Mouse (Mus musculus): Measurements from ENCODE around the gene Smc6.

Gene Smc6

DNA sequence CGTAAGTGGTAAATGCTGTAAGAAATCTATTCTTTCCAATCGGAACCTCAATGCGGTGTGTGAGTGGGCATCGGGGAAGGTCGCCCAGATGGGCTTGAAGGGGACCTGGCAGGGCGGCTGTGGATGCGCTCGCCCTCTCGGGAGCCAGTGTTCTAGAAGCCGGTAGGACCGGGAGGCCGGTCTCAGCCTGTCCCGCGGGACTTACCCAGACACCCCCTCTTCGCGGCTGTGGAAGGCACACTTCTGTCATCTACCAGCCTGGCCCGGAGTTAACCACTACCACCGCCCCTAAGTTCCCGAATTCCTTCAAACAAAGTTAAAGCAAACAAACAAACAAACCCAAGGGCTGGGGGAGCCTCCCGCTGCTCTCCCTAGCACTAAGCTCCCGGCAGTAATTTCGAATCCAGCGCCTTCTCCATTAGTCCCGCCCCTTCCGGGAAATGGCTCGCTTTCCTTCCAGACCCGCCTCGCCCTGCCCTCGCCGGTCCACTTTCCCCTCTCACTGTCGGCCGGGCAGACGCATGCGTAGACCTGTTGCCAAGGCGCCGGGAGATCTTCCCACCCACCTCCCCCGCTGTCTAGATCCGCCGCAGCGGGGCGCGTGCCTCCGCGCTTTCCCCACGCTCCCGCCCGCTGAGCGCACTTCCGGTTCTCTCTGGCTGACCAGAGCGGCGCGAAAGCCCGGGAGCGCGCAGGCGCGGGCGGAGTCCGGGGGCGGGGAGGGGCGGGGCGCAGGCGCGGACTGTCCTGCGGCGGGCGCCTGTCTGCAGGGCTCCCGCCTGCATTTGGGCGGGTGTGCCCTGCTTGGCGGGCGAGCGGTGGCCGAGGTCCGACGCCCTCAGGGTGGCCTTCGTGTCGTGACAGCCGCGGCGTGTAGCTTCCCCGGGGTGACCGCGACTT lies at the start of gene Smc6, which contains the start of gene Gen1:
Smc6 (plus strand) TSS at position 505 of the 900 bp plus-strand sequence.
Gen1 (minus strand) TSS at position 420 of the 900 bp plus-strand sequence.
- peak; percentile 92 for DNase-seq (ENCODE audit: low spot score)

DNA sequence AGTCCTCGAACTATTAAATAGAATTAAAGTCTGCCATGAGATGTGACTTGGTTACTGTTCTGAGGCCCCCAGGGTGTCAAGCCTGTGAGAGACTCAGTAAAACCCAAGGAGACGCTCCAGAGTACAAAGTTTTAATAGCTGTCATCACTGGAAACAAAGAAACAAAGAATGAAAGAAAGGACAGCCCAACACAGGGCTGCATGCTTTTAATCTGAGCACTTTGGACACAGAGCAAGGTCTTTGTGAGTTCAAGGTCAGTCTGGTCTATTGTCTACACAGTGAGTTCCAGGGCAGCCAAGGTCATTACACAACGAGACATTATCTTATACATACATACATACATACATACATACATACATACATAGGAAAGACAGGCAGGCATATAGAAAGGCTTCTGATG lies 49.2 kb upstream of the Smc6 start:
- DNase-seq (ENCODE audit: low spot score) = no peak

DNA sequence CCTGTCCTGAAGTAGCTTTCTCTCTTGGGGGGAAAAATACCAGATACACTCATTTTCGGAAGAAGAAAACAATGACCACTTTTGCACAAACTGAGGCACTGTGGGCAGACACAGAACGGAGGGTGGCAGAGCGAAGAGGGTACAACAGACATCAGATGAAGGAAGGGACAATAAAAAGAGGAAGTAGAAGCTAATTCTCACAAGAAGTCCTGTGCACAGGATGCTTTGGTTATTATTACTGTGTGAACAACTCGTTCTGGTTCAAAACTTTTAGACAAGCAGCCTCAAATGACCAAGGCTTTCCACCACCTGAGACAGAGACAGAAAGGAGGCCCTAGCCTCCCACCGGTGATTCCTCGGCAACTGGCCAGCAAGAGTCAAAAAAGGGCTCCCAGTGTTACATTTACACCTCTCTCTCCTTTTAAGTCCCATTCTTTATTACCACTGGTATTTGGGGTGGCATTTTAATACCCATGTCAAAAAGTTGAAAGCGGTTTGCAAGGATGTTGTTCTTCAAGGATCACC lies 47.9 kb upstream of the Smc6 start:
- DNase-seq (ENCODE audit: low spot score) = no peak

DNA sequence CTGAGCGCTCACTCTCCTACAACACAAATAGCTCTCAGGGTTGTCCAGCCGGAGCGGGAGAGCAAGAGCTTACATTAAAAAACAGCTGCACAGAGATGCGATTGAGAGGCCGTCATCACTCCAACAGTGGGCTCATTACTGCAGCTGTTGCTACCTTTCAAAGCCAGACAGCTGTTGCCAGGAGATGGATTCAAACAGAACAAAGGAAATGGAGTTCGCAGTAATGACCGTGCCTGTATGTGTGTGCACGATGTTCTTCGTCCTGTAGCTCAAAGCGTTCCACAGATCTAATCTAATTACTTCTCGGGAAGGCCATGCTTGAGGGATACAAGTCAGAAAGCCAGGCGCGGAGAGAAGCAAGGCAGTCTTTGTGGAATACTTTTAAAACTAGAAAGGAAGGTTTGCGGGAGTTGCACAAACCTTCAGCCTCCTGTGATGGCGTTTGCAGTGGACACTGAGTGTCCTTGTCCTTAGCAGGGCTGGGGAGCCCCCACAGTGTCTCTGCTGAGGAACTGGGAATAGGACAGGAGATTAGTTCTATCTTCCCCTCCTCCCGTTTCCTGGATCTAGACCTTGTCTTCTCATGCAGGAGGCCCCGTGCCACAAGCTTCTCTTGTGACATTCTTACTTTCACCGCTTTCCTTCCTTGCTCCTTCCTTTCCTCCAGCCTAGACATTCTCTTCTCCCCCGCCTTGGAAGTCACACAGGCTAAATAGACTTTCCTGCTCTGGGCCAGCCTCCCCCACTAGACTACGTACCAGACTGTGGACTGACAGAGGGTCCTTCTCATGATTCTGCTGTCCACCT lies 44.0 kb upstream of the Smc6 start:
- no peak for DNase-seq (ENCODE audit: low spot score)

DNA sequence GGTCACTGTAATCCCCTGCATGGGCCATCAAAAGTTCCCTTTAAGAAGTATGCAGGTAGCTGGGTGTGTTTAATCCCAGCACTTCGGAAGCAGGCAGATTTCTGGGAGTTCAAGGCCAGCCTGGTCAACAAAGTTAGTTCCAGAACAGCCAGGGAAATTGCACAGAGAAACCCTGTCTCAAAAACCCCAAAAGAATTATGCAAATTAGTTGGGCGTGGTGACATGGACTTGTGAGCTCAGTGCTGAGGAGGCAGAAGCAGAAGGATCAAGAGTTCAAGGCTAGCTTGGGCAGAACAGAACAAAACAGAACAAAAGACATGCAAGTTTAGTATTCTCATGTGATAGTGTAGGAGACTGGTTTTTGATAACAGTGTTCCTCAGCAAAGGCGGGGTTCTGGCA lies 43.1 kb upstream of the Smc6 start:
- DNase-seq (ENCODE audit: low spot score) = no peak

DNA sequence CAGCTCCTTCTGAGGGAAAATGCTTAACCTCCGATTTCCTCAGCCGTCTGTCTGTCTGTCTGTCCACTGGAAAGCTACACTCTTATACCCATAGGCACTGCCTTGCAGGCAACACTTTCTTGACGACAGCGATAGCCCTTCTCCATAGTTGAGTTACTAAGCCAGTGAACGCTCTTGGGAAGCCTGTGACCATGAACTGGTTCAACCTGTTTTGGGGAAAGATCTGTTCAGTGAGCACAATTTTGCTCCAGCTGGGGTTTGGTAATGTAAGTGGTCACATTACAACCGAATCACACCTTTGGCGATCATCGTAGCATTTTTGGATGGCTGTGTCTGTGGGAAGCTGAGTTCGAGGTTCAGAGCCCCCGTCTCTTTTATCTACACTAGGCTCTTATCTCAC lies 42.6 kb upstream of the Smc6 start:
- no peak for DNase-seq (ENCODE audit: low spot score)

DNA sequence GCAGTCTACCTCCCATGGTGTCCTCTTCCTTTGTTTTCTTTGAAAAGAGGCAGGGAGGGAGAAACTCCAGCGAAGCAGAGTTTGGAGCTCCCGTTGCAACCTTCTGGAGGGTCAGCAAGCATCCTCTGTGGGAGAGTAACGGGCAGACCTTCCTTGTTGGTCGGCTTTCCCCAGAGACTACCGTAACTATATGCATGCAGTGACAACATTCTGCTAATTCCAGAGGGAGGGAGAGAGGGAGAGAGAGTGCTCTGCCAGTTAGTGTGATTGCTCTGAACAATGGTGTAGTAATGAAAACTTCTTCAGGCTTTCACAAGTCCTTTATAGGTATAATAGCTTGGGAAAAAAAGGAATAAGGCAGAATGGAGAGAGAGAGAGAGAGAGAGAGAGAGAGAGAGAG lies 41.0 kb upstream of the Smc6 start:
- DNase-seq (ENCODE audit: low spot score) = no peak

DNA sequence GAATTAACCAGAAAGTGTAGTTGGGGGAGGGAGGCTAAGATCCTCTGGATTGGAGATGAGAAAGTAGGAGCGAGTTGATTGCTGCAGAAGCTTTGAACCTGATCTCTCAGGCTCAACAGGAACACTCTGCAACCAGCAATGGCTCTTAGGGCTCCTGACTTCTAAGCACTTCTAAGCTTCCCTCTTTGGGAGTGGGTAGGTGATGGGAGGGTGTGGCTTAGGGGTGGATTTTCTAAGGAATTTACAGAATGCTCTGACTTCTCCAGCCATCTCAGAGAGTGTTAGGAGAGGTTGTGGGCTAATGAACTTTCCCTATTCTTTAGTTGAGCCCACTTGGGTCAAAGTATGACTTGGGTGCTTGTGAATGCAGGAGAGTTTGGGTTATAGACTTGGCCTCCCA lies 39.6 kb upstream of the Smc6 start:
- no peak for DNase-seq (ENCODE audit: low spot score)

DNA sequence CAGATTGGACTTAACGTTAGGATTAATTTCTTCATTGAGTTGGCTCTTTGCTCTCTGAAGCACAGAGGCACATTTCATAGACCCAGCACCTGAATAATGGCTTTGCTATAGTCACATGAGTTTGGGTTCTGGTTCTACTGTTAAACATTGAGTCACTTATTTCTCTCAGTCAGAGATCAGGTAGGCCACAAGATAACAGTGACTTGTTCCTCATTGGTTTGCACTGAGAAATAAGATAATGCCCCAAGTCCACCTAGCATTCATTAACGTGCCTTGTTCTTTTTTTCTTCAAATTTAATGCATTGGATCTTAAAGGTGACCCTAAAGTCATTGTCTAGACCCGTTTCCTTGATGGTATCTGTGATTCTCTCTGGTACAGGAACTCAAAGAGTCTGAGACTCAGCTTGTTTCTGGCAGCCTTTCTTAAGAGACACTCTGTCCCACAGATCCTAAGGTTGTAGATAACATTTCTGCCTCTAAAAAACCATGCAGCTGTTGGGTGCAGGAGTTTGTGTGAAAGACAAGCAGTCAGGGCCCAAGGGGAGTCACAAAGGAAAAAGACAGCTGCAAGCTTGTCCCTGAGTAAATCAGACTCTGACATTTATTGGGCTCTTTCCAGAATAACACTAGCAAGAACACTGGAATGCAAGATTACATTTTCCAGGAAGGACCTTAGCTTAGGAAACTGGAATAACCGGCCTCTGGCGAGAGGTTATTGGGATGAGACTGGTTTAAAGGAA lies 39.0 kb upstream of the Smc6 start:
- DNase-seq (ENCODE audit: low spot score) = no peak

DNA sequence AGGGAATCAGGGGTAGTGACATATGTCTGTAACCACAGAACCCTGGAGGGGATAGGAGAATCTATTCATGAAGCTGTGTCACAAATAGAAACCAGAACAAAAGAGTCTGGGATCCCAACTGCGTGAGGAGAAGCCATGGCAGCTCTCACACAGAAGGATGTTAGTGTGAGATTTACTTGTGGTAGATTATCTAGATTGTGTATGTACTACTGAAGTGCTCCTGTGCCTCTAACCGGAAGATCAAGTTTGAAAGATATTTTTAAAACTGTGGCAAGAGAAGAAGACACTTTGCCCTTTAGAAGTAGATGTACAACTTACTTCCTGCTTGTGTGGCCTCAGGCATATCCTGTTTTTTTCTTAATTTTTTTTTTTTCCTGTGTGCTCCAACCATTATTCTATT lies 35.4 kb upstream of the Smc6 start:
- no peak for DNase-seq (ENCODE audit: low spot score)

DNA sequence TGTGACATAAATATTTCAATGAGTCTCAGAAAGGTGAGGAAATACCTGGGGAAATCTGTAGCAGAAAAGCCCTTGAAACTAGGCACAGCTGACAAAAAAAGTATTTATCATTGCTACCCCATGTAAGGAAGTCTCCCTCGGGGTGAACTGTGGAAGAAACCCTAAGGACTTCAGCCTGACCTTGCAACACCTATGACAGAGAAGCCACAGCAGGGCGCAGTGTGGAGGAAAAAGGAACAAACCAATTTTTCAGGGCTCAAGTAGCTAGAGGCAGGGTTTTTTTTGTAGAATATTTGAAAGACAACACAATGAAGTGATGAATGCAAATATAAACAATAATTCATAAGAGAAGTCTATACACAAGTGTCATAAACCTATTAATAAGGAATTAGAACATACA lies 29.7 kb upstream of the Smc6 start:
- DNase-seq (ENCODE audit: low spot score) = no peak

DNA sequence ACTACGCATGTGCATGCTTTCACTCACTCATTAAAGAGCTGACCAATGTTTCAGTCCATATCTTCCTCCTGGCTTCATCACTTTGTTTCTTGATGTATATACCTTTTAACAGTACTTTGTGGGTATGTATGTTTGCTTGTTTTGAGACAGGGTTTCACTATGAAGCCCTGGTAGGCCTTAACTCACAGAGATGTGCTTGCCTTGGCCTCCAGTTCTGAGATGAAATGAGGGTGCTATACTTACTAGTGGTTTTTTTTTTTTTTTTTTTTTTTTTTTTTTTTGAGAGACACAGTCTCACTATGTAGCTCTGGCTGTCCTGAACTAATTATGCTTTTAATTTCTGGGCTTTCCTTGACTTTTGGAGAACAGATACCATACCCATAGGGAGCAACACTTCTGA lies 18.2 kb upstream of the Smc6 start:
- DNase-seq (ENCODE audit: low spot score) = no peak

DNA sequence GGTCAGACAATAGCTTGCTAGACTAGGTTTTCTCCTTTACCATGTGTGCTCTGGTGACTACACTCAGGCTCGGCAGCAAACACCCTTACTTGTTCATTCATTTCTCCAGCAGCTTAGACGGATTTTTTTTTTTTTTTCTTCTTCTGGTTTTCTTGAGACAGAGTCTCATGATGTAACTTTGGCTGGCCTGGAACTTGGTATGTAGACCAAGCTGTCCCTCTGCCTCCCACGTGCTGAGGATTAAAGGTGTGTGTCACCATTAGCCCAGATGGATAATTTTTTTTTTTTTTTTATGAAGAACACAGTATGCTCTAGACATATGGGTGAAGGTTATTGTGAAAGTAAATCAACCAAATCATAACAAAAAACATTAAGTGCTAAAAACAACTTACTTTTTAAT lies 15.4 kb upstream of the Smc6 start:
- DNase-seq (ENCODE audit: low spot score) = no peak

DNA sequence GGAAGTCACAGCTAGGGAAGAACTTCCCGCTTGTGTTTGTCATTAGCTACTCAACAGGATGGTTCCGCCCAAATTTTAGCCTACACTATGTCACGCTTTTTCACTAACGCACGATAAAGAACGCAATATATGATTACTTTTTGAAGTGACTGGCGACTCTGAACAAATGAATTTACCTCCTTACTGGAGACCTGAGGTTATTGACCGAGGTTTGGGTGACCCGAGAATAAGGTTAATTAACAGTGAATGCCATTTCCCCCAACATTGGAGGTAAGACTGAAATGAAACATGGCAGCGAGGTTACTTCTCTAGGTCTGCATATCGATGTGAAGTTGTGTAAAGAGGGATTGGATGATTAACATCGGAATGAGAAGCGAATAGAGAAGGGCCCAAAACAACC lies 791 bp upstream of the Smc6 start:
- DNase-seq (ENCODE audit: low spot score) = no peak

DNA sequence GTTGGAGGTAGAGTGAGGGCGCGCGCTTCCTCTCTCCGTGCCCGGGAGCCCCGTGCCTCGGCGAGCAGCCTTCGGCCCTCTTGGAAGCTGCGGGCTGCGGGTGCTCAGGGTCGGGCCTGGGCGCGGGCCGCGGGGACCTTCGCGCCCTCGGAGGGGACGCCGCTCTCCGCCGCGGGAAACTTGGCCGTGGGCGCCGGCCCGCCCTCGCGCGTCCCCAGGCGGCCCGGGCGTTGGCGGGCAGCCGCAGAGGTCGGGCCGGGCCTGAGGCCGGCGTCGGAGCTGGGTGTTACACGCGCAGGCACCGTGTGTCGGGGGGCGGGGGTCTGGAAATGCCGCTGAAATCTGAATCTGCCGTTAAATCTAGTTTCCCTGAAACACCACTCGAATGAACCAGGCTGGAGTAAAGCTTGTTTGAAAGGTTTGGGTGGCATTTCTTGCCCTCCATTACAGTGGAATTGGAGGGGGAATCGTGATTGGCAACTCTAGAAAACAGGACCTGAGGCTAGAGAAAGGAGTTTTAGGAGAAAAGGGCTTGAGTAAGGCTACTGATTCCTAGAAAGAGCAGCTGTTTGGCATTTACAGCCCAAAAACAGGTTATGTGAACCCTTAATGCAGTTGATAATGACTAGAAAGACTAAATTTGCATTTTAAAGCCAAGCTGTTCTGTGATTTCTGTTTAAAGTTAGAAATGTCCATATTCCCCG lies 748 bp downstream of the Smc6 start:
- peak; percentile 35 for DNase-seq (ENCODE audit: low spot score)

DNA sequence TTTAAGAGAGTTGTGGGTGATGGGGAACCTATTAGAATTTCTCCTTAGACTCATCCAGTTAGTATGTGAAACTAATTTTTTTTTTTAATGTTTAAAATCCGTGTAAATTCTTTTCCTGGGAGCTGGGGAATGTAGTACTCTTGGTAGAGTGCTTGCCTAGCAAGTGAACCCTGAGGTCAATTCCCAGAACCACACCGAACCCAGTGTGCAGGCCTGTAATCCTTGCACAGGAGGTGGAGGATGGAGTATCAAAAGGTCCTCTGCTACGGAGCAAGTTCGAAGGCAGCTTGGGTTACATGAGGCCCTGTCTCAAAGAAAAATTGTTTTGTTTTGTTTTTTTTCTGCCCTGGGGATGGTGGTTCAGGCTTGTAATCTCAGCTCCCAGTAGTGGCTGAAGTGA lies 1.3 kb downstream of the Smc6 start:
- no peak for DNase-seq (ENCODE audit: low spot score)

DNA sequence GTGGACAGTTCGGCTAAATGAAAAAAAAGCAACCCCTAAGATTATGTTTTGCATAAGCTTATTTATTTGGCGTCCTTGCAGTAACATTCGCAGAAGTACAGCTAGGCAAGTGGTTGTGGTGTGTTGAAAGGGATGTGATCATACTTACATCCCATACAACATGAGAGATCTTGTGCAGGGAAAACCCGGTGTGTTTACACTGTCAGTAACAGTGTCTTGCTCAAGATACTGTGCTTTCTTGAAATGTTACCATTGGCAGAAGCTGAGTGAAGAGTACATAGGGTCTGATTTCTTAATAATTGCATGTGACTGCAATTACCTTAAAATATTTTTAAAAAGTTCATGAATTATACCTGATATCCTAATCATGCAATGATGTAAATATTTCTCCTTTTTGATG lies 6.9 kb downstream of the Smc6 start:
- DNase-seq (ENCODE audit: low spot score) = no peak

DNA sequence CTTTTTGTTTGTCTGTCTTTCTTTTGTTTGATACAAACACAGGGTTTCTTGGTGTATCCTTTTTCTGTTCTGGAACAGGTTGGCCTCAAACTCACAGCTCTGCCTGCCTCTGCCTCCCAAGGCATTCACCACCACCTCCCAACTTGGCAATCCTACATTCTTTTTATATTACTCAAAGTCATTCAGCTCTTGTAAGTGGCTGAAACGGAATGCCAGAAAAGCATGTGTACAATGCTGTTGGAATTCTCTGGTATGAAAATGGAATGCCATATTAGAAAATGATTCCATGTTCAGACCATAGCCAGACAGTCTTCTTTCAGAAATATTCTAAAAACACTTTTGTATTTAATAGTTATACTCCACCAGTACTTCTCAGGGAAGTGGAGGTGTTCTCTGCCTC lies 7.5 kb downstream of the Smc6 start:
- no peak for DNase-seq (ENCODE audit: low spot score)

DNA sequence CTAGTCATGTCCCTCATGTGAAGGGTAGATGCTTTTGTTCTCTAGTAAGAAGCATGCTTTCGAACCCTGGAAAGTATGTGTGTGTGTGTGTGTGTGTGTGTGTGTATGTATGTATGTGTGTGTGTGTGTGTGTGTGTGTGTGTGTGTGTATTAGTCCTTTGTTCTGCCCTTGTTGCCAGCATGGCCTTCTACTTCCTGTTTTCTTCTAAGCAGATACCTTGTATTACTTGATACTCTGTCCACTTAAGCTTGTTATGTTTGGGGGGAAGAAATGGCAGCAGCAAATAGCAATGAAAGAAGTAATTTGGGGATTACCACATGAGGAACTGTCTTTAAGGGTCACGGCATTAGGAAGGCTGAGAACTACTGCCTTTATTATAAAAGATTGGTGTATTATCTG lies 10.9 kb downstream of the Smc6 start:
- DNase-seq (ENCODE audit: low spot score) = no peak

DNA sequence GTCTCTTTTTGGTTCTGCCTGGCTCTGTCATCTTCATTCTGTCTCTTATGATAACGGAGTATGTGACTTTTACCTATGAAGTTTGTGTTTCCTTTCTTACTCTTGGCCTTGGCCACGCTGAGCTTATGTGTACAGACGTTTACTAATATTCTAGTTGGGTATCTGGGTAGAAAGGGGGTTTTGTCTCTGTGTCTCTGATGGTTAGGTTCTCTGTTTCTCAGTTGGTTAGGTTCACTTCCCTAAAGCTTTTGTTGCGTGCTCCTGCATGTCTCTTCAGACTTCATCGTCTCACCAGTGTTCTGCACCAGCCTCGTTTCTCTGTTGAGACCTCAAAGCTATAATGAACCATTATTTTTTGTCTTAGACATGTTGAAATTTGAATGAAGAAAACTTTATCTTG lies 11.5 kb downstream of the Smc6 start:
- DNase-seq (ENCODE audit: low spot score) = no peak

DNA sequence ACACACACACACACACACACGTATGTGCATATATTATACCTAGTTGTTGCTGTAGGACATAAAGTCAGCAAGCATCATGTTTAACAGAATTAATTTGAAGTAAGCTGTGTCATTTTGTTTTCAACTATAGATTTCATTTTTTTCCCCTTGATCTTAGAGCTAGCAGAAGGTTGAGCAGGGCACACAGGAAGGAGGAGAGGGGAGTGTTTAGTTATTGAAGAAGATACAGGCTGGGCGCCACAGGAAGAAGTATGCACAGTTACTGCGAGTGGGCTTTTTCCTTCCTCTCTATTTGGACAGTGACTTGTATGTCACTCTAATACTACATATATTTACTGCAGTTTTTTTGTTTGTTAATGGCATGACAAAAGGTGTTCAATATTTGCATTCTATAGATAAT lies 14.2 kb downstream of the Smc6 start:
- DNase-seq (ENCODE audit: low spot score) = no peak

DNA sequence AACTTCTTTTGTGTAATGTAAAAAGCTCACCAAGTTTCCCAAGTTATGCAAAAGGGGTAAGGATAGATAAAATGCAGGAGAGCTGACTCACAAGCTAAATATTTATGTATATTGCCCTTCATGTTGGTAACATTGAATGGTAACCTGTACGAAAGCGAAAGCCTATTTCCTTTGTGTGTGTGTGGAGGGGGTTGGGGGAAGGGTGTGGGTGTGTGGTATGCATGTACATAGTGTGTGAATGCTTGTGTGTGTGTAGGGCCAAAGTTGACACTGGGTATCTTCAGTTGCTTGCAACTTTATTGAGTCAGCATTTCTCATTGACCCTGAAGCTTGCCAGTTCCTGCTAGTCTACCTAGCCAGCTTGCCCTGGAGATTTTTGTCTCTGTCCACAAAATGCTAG lies 15.9 kb downstream of the Smc6 start:
- no peak for DNase-seq (ENCODE audit: low spot score)
